Comparison of ENCODE assay signal across 8 mouse cellular contexts in the genomic region with DNA sequence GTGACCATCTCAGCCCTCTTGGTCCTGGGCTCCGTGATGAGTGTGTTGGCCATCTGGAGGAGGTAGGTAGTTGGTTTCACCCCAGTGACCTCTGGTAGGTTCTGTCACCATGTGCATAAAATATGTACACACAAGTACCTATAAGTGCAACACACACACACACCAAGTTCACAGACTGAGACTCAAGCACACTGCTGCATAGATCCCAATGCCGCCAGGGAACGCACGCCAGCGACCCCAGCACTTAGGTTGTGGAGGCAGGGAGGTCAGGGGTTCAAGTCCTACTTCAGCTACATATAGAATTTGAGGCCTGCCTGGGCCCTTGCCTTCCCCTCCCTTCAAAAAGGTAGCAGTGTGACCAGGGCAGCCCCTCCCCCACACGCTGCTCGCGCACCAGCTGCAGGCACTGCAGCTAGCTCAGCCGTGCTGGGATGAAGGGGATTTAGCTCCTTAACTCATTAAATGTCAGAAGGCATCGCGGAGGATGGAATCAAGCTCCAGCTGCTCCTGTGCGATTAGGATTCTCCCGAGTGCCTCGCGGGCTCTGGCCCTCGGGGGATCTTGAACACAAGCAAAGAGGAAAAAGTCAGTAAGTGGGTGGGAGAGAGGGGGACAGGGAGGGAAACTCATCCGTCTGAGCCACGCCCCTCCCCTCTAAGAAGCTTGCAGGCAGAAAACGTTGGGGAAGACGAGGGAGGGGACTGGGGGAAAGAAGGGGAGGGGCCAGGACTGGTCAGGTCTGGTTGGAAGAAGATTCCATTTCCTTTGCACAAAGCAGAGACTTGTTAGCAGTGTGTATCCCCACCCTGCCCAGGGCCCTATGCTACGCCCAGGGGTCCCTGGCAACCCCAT. TPM values are rescaled to one million over a fixed set of nuclear protein-coding genes. Genes with fewer than 3 reads are reported as not detected.
DNase-seq lines count a peak whose midpoint lies in the region; ATAC-seq lines count a peak whose summit lies in the region.

No protein-coding gene starts in this region.

- H3K4me1 ChIP-seq in hindbrain, embryonic 14.5 days (replicated peaks; ENCODE audit: control insufficient read depth, insufficient read depth, low read length): peaks cover 19% of the 10 kb centered on the region; the same call in 1 of the 2 replicates
- peaks cover 9% of the 10 kb centered on the region for H3K4me1 ChIP-seq in neural tube, embryonic 11.5 days (ENCODE audit: control insufficient read depth, insufficient read depth, low read length)

- 8% methylated on average over 21 of the region's 21 CpGs for WGBS in hindbrain, embryonic 14.5 days
- 11% methylated on average over 21 of the region's 21 CpGs for WGBS in neural tube, embryonic 11.5 days

- peak; percentile 57 to 65 for DNase-seq in kidney, postnatal 4 days
- DNase-seq in kidney, adult 11 months: no peak
- DNase-seq in embryo, embryonic 10.5 days (ENCODE audit: low spot score): peak; percentile 82
- DNase-seq in hindbrain, embryonic 14.5 days (ENCODE audit: low spot score): peak; percentile 68
- DNase-seq in neural tube, embryonic 11.5 days (ENCODE audit: low spot score): peak; percentile 78
- DNase-seq in left cerebral cortex, adult 18-20 months (ENCODE audit: low spot score in 2 of 2): no peak
- DNase-seq in lung, postnatal 10 days: no peak
- no peak for DNase-seq in heart, adult 11 months

- peak; percentile 87 for ATAC-seq in hindbrain, embryonic 14.5 days (ENCODE audit: low FRiP score)
- peak; percentile 55 for ATAC-seq in neural tube, embryonic 11.5 days (ENCODE audit: insufficient read depth, low FRiP score, low TSS enrichment)

- H3K4me3 ChIP-seq in hindbrain, embryonic 14.5 days (replicated peaks; ENCODE audit: low read length): peak overlapping the region; percentile 13; the same call in 1 of the 2 replicates
- 0 out of 2 replicates have a peak overlapping the region, but pooled peaks have one; percentile 2 for H3K4me3 ChIP-seq in neural tube, embryonic 11.5 days (ENCODE audit: low read depth, low read length)

- peak overlapping the region; percentile 39; the same call in 1 of the 2 replicates for H3K9ac ChIP-seq in hindbrain, embryonic 14.5 days
- H3K9ac ChIP-seq in neural tube, embryonic 11.5 days (ENCODE audit: low read length): peak overlapping the region; percentile 16

- no peaks in the 10 kb centered on the region for H3K27me3 ChIP-seq in hindbrain, embryonic 14.5 days (ENCODE audit: control insufficient read depth, insufficient read depth, low read length)
- H3K27me3 ChIP-seq in neural tube, embryonic 11.5 days (ENCODE audit: control insufficient read depth, insufficient read depth, low read length): no peaks in the 10 kb centered on the region

- H3K4me2 ChIP-seq in hindbrain, embryonic 14.5 days (replicated peaks): peak overlapping the region; percentile 50
- H3K4me2 ChIP-seq in neural tube, embryonic 11.5 days (ENCODE audit: low read depth): peak overlapping the region; percentile 35

- H3K36me3 ChIP-seq in hindbrain, embryonic 14.5 days (replicated peaks; ENCODE audit: control insufficient read depth, insufficient read depth): no peaks in the 10 kb centered on the region
- no peaks in the 10 kb centered on the region for H3K36me3 ChIP-seq in neural tube, embryonic 11.5 days (ENCODE audit: control insufficient read depth, insufficient read depth, low read length)

- peak overlapping the region; percentile 79 for H3K27ac ChIP-seq in hindbrain, embryonic 14.5 days
- peak overlapping the region; percentile 40 for H3K27ac ChIP-seq in neural tube, embryonic 11.5 days (ENCODE audit: low read depth, low read length)

- H3K9me3 ChIP-seq in hindbrain, embryonic 14.5 days (ENCODE audit: control insufficient read depth, low read length): no peaks in the 10 kb centered on the region
- H3K9me3 ChIP-seq in neural tube, embryonic 11.5 days (ENCODE audit: control insufficient read depth, low read length): no peaks in the 10 kb centered on the region

RNA-seq across cellular contexts. Expression of gene Epha10, which starts 25.5 kb away (rescaled TPM):
- polyA plus RNA-seq in hindbrain, embryonic 14.5 days (2014; fragmentation: Nextera tagmentation; extraction: Ambion mirVana): 8.4 and 8.7 TPM in 2 replicates
- polyA plus RNA-seq in neural tube, embryonic 11.5 days (2014; fragmentation: Nextera tagmentation; extraction: Ambion mirVana): 3.7 and 4.0 TPM in 2 replicates
- 10 to 100 TPM; 44.4 to 46.0 TPM for total RNA-seq in left cerebral cortex, adult 18-20 months (2021)

RNA-seq across cellular contexts. Expression of gene 9930104L06Rik, which starts 30.7 kb away (rescaled TPM):
- polyA plus RNA-seq in hindbrain, embryonic 14.5 days (2014; fragmentation: Nextera tagmentation; extraction: Ambion mirVana): 4.1 and 5.2 TPM in 2 replicates
- polyA plus RNA-seq in neural tube, embryonic 11.5 days (2014; fragmentation: Nextera tagmentation; extraction: Ambion mirVana): 4.9 and 6.5 TPM in 2 replicates
- 10 to 100 TPM; 17.5 to 19.3 TPM for total RNA-seq in left cerebral cortex, adult 18-20 months (2021)

RNA-seq across cellular contexts. Expression of gene Cdca8, which starts 32.9 kb away (rescaled TPM):
- polyA plus RNA-seq in hindbrain, embryonic 14.5 days (2014; fragmentation: Nextera tagmentation; extraction: Ambion mirVana): 19.0 and 28.7 TPM in 2 replicates
- 181 and 186 TPM in 2 replicates for polyA plus RNA-seq in neural tube, embryonic 11.5 days (2014; fragmentation: Nextera tagmentation; extraction: Ambion mirVana)
- 1 to 10 TPM in 1 of 2 experiments, under 1 TPM in 1; 0.96 to 1.8 TPM for total RNA-seq in left cerebral cortex, adult 18-20 months (2021)

RNA-seq across cellular contexts. Expression of gene Maneal, which starts 44.2 kb away (rescaled TPM):
- polyA plus RNA-seq in hindbrain, embryonic 14.5 days (2014; fragmentation: Nextera tagmentation; extraction: Ambion mirVana): 16.9 and 17.6 TPM in 2 replicates
- polyA plus RNA-seq in neural tube, embryonic 11.5 days (2014; fragmentation: Nextera tagmentation; extraction: Ambion mirVana): 9.1 and 11.8 TPM in 2 replicates
- 10 to 100 TPM; 53.8 to 55.5 TPM for total RNA-seq in left cerebral cortex, adult 18-20 months (2021)

RNA-seq across cellular contexts. Expression of gene 1110065P20Rik, which starts 55.2 kb away (rescaled TPM):
- 93.5 and 102 TPM in 2 replicates for polyA plus RNA-seq in hindbrain, embryonic 14.5 days (2014; fragmentation: Nextera tagmentation; extraction: Ambion mirVana)
- 36.5 and 41.5 TPM in 2 replicates for polyA plus RNA-seq in neural tube, embryonic 11.5 days (2014; fragmentation: Nextera tagmentation; extraction: Ambion mirVana)
- 10 to 100 TPM; 73.1 to 75.8 TPM for total RNA-seq in left cerebral cortex, adult 18-20 months (2021)

Comparison
In these comparisons a context has a peak if more than half of its experiments do, and no peak if none do; other contexts are left out.
1. DNase-seq: peak in kidney, postnatal 4 days (2 of 2), embryo, embryonic 10.5 days (single experiment), hindbrain, embryonic 14.5 days (single experiment) and neural tube, embryonic 11.5 days (single experiment); none in kidney, adult 11 months (single experiment), left cerebral cortex, adult 18-20 months (0 of 2), lung, postnatal 10 days (single experiment) and heart, adult 11 months (single experiment).